Mouse (Mus musculus) midbrain, embryonic 11.5 days (tissue): ENCODE data around the gene Tcerg1l. TPM values are rescaled to one million over a fixed set of nuclear protein-coding genes. Genes with fewer than 3 reads are reported as not detected.

Source experiments
- ATAC-seq: fragments of 200-750 bp; cut with Nextera tagmentation; 2 replicates; pipeline ENCODE4 v1.8.0; 2017; ENCODE audit warnings: moderate TSS enrichment, moderate library complexity; ENCODE audit not compliant: low FRiP score
- DNase-seq: peaks from one replicate; pipeline ENCODE4 v3.0.0; 2015; ENCODE audit warnings: low spot score; ENCODE audit errors: missing footprints
- H3K27ac ChIP-seq: fragments of 300-500 bp; sonication (generic); 2 replicates; pipeline ENCODE4 v1.5.1; 2014; ENCODE audit warnings: low read depth, low read length
- H3K27me3 ChIP-seq: fragments of 300-500 bp; sonication (generic); 2 replicates; pipeline ENCODE4 v1.6.1; 2014; ENCODE audit warnings: mild to moderate bottlenecking, low read length, moderate library complexity, mixed read lengths; ENCODE audit not compliant: control insufficient read depth, insufficient read depth
- H3K36me3 ChIP-seq: fragments of 300-500 bp; sonication (generic); 2 replicates; pipeline ENCODE4 v1.6.1; 2014; ENCODE audit warnings: mild to moderate bottlenecking, low read length, moderate library complexity, mixed read lengths; ENCODE audit not compliant: control insufficient read depth, insufficient read depth
- H3K4me1 ChIP-seq: fragments of 300-500 bp; sonication (generic); 2 replicates; pipeline ENCODE4 v1.6.1; 2014; ENCODE audit warnings: low read length; ENCODE audit not compliant: control insufficient read depth, insufficient read depth
- H3K4me2 ChIP-seq: fragments of 300-500 bp; sonication (generic); 2 replicates; pipeline ENCODE4 v1.6.1; 2014; ENCODE audit warnings: mild to moderate bottlenecking, moderate library complexity
- H3K4me3 ChIP-seq: fragments of 300-500 bp; sonication (generic); 2 replicates; pipeline ENCODE4 v1.5.1; 2014; ENCODE audit warnings: low read depth, low read length
- H3K9ac ChIP-seq: fragments of 300-500 bp; sonication (generic); 2 replicates; pipeline ENCODE4 v1.6.1; 2014; ENCODE audit warnings: low read length
- H3K9me3 ChIP-seq: fragments of 300-500 bp; sonication (generic); 2 replicates; pipeline ENCODE4 v1.6.1; 2016; ENCODE audit warnings: low read length; ENCODE audit not compliant: control insufficient read depth
- WGBS: fragments of 180-500 bp; shearing (Covaris S2); extraction: QIAGEN DNeasy Blood & Tissue Kit; methylation state at CpG from one replicate; pipeline ENCODE4 v1.1.7; 2014; 5-methylcytosine and 5-hydroxymethylcytosine counted together
- polyA plus RNA-seq: library from polyadenylated mRNA; unstranded; fragments of >200 nt; fragmentation: Nextera tagmentation; extraction: Ambion mirVana; gene quantifications from 2 replicates; pipeline ENCODE4 v1.2.1, GENCODE M21; 2014

Tcerg1l gene
- polyA plus RNA-seq, 1 experiment from 2014 or later: 3.5 TPM

DNA sequence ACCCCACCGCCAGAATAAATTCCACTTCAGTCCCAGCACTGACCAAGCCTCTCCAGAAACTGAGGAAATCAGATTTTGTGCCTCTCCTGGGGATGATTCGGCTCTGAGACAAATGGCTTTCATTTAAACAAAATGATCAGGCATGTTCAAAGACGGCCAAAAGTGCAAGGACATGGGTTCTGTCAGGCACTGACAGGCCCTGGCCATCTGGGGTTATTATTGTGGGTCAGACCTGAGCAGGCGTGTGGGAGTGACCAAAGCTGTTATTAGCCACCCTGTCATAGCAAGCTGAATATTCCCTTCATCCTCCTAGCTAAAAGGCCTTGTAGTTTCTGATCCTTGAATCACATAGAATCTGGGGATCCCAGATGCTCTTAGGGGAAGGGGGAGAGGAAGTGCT is 174.6 kb downstream of the Tcerg1l start:
- Histone ChIP-seq H3K9ac (no peak overlapping the region), H3K4me2 (no peak overlapping the region), H3K27ac (no peak overlapping the region), H3K27me3 (no peaks in the 10 kb centered on the region), H3K36me3 (no peaks in the 10 kb centered on the region), H3K4me3 (no peak overlapping the region), H3K9me3 (no peaks in the 10 kb centered on the region), H3K4me1 (no peaks in the 10 kb centered on the region; the same call in 1 of the 2 replicates)
- ATAC-seq (no peak), DNase-seq (no peak)
- WGBS: 79% methylated on average over 4 of the region's 4 CpGs

DNA sequence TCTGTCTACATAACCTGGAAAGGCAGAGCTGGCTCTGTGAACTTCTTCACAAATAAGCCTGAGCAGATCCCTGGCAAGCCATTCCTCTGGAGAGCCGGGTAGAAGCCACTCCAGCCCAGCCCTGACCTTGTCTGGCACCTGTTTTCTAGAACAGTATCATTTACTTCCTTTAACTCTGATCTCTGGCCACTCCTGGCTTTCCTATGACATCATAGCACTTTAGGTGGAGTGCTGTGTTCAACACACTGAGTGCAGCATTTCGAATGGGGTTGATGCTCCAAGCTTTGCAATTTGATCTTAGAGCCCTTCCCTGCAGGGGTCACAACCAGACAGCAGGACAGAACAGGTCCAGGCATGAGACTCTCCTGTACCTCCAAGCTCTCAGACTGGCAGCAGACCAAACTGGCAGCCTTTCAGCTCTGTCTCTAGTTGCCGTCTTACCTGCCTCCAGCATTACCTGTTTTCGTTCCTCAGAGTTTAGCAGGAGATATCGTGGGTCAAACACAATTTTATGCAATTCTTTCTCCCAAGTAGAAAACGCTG is 179.9 kb downstream of the Tcerg1l start:
- no peak overlapping the region for H3K27ac ChIP-seq
- H3K4me1 ChIP-seq: no peaks in the 10 kb centered on the region
- no peaks in the 10 kb centered on the region for H3K27me3 ChIP-seq
- ATAC-seq: no peak
- H3K4me3 ChIP-seq: no peak overlapping the region
- no peaks in the 10 kb centered on the region for H3K36me3 ChIP-seq
- no peaks in the 10 kb centered on the region for H3K9me3 ChIP-seq
- no peak overlapping the region for H3K9ac ChIP-seq
- H3K4me2 ChIP-seq: no peak overlapping the region
- 83% methylated on average over 6 of the region's 6 CpGs for WGBS
- no peak for DNase-seq

DNA sequence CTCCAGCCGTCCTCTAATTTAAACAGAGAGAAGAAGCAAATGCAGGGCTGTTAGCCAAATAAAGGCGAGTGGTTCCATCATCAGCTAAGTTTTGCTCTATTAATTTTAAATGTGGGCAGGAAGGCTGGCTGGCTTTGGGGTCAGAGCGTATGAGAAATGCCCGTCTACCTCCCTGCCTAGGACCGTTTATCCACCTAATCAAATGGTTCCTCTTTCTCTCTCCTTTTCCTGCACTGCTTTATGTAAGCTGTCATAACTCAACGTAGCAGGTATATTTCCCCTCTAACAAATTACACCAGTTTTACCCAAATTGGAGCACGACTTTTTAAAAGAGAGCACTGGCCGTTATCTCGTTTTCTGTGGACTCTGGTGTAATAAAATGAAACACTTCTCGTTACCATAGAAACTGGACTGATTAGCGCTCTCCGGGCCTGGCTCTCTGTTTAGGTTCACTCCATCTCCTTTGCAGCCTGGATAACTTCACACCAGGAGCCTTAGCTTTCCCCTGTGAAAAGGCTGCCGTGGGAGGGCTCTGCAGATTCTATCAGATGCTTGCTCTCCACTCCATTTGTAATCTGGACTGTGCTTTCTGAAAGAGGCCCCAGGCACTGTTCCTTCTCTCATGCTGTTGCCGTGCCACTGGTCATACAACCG is 182.2 kb downstream of the Tcerg1l start:
- ATAC-seq: no peak
- DNase-seq: no peak
- Histone ChIP-seq H3K36me3 (no peaks in the 10 kb centered on the region), H3K27ac (no peak overlapping the region), H3K27me3 (no peaks in the 10 kb centered on the region), H3K9ac (no peak overlapping the region), H3K9me3 (no peaks in the 10 kb centered on the region), H3K4me2 (no peak overlapping the region), H3K4me3 (no peak overlapping the region), H3K4me1 (no peaks in the 10 kb centered on the region)
- WGBS: 65% methylated on average over 15 of the region's 15 CpGs

GRCm38 (mm10) chr7:138214710-138215109 is 182.8 kb downstream of the Tcerg1l start:
- WGBS: 86% methylated on average over 9 of the region's 9 CpGs
- DNase-seq: no peak
- no peak for ATAC-seq
- no peak overlapping the region for H3K27ac ChIP-seq
- H3K9ac ChIP-seq: no peak overlapping the region
- no peak overlapping the region for H3K4me2 ChIP-seq
- no peaks in the 10 kb centered on the region for H3K27me3 ChIP-seq
- no peak overlapping the region for H3K4me3 ChIP-seq
- H3K4me1 ChIP-seq: no peaks in the 10 kb centered on the region
- no peaks in the 10 kb centered on the region for H3K9me3 ChIP-seq
- no peaks in the 10 kb centered on the region for H3K36me3 ChIP-seq

GRCm38 (mm10) chr7:138209769-138210168 is 187.8 kb downstream of the Tcerg1l start:
- DNase-seq (no peak), ATAC-seq (no peak)
- 86% methylated on average over 5 of the region's 5 CpGs for WGBS
- Histone ChIP-seq H3K9me3 (no peaks in the 10 kb centered on the region), H3K4me1 (no peaks in the 10 kb centered on the region), H3K4me3 (no peak overlapping the region), H3K27me3 (no peaks in the 10 kb centered on the region), H3K9ac (no peak overlapping the region), H3K36me3 (no peaks in the 10 kb centered on the region), H3K4me2 (no peak overlapping the region), H3K27ac (no peak overlapping the region)

DNA sequence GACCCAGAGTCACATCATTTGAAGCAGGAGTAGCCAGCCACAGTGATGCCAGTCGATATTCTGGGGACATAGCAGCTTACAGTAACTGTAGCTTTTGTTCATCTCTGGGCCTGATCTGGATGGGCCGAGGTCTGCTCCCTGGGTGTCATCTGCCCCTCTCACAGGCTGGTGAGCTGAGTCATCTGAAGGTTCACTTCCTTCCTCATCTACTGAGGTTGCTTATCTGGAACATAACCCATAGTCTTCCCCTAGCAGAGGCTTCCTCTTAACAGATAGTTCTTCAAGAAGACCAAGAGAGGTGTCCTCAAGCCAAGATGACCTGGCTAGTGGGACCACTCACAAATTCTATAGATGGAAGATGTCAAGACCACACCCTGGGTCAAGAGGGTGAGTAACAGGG is 192.4 kb downstream of the Tcerg1l start:
- H3K9ac ChIP-seq: no peak overlapping the region
- H3K9me3 ChIP-seq: no peaks in the 10 kb centered on the region
- no peak overlapping the region for H3K4me3 ChIP-seq
- H3K4me2 ChIP-seq: no peak overlapping the region
- 85% methylated on average over 2 of the region's 2 CpGs for WGBS
- no peak for DNase-seq
- H3K36me3 ChIP-seq: no peaks in the 10 kb centered on the region
- H3K27me3 ChIP-seq: no peaks in the 10 kb centered on the region
- no peak for ATAC-seq
- no peak overlapping the region for H3K27ac ChIP-seq
- H3K4me1 ChIP-seq: no peaks in the 10 kb centered on the region

- Histone ChIP-seq H3K36me3 (no peaks in the 10 kb centered on the region), H3K9me3 (no peaks in the 10 kb centered on the region), H3K9ac (no peak overlapping the region), H3K27me3 (no peaks in the 10 kb centered on the region), H3K4me3 (no peak overlapping the region), H3K27ac (no peak overlapping the region), H3K4me2 (no peak overlapping the region), H3K4me1 (no peaks in the 10 kb centered on the region)
- ATAC-seq (no peak), DNase-seq (no peak)
- 92% methylated on average over 15 of the region's 15 CpGs for WGBS
Observed at GRCm38 (mm10) chr7:138202162-138202832, 195.2 kb downstream of the Tcerg1l start.

- Histone ChIP-seq H3K4me3 (no peak overlapping the region), H3K36me3 (no peaks in the 10 kb centered on the region), H3K27ac (no peak overlapping the region), H3K4me2 (no peak overlapping the region), H3K9ac (no peak overlapping the region), H3K27me3 (no peaks in the 10 kb centered on the region), H3K4me1 (no peaks in the 10 kb centered on the region), H3K9me3 (no peaks in the 10 kb centered on the region)
- ATAC-seq (no peak), DNase-seq (no peak)
- 76% methylated on average over 10 of the region's 10 CpGs for WGBS
Observed at GRCm38 (mm10) chr7:138199333-138200058, 198.0 kb downstream of the Tcerg1l start.

DNA sequence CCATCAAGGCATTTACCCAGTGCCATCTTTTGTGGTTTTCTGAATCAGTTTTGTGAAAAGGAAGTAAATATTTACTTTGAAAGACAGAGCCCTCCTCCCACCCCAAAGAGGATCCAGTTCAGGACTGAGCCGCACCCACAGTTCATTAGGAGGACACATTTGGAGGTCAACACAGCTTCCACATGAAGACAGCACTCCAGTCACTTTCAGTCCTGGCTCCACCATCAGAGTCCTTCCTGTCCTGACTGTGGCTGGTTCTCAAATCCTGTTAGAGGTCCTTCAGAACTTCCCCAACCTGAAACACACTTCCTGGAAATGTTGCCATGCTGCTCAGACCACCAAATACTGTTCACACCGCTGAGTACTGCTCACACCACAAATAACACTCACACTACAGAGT is 201.4 kb downstream of the Tcerg1l start:
- no peaks in the 10 kb centered on the region for H3K4me1 ChIP-seq
- H3K4me3 ChIP-seq: no peak overlapping the region
- H3K4me2 ChIP-seq: no peak overlapping the region
- no peak overlapping the region for H3K9ac ChIP-seq
- H3K27ac ChIP-seq: no peak overlapping the region
- no peak for ATAC-seq
- 84% methylated on average over 2 of the region's 2 CpGs for WGBS
- H3K9me3 ChIP-seq: no peaks in the 10 kb centered on the region
- no peak for DNase-seq
- H3K27me3 ChIP-seq: no peaks in the 10 kb centered on the region
- no peaks in the 10 kb centered on the region for H3K36me3 ChIP-seq
